7 mouse cellular contexts compared by ENCODE assay signal in genomic region chr9:61946623-61947401, GRCm38 (mm10). TPM values are rescaled to one million over a fixed set of nuclear protein-coding genes. Genes with fewer than 3 reads are reported as not detected.
DNase-seq lines count a peak whose midpoint lies in the region; ATAC-seq lines count a peak whose summit lies in the region.

Kif23 (minus strand) TSS chr9:61946774.

- peak within 1 kb of the TSS; percentile 70 for H3K9ac ChIP-seq in embryonic facial prominence, embryonic 11.5 days (replicated peaks; ENCODE audit: low read length)
- H3K9ac ChIP-seq in limb, embryonic 11.5 days (ENCODE audit: low read length): peak within 1 kb of the TSS; percentile 80
- H3K9ac ChIP-seq in midbrain, embryonic 14.5 days (replicated peaks; ENCODE audit: low read length): peak within 1 kb of the TSS; percentile 49

- peak within 1 kb of the TSS; percentile 64 for H3K4me2 ChIP-seq in embryonic facial prominence, embryonic 11.5 days (ENCODE audit: low read depth, low read length)
- H3K4me2 ChIP-seq in limb, embryonic 11.5 days (ENCODE audit: low read depth, severe bottlenecking): peak within 1 kb of the TSS; percentile 83
- peak within 1 kb of the TSS; percentile 99 for H3K4me2 ChIP-seq in midbrain, embryonic 14.5 days (ENCODE audit: low read length)

- H3K27me3 ChIP-seq in embryonic facial prominence, embryonic 11.5 days (ENCODE audit: control insufficient read depth, insufficient read depth, low read length): no peaks in the 10 kb centered on the region
- H3K27me3 ChIP-seq in limb, embryonic 11.5 days (ENCODE audit: control insufficient read depth, insufficient read depth, low read length): no peaks in the 10 kb centered on the region
- no peaks in the 10 kb centered on the region for H3K27me3 ChIP-seq in midbrain, embryonic 14.5 days (ENCODE audit: control insufficient read depth, insufficient read depth, low read length)

- H3K36me3 ChIP-seq in embryonic facial prominence, embryonic 11.5 days (replicated peaks; ENCODE audit: control insufficient read depth, insufficient read depth, low read depth, low read length): no peaks in the 10 kb centered on the region
- H3K36me3 ChIP-seq in limb, embryonic 11.5 days (ENCODE audit: control insufficient read depth, insufficient read depth, low read length): peaks cover 5% of the 10 kb centered on the region
- H3K36me3 ChIP-seq in midbrain, embryonic 14.5 days (ENCODE audit: control insufficient read depth, insufficient read depth, low read length): no peaks in the 10 kb centered on the region

- no peaks in the 10 kb centered on the region for H3K4me1 ChIP-seq in embryonic facial prominence, embryonic 11.5 days (ENCODE audit: control insufficient read depth, insufficient read depth, low read length)
- 0 out of 2 replicates have a peak, but pooled peaks cover 4% of the 10 kb centered on the region for H3K4me1 ChIP-seq in limb, embryonic 11.5 days (ENCODE audit: control insufficient read depth, insufficient read depth, low read length)
- 0 out of 2 replicates have a peak, but pooled peaks cover 7% of the 10 kb centered on the region for H3K4me1 ChIP-seq in midbrain, embryonic 14.5 days (ENCODE audit: control insufficient read depth, insufficient read depth, low read length)

- no peaks in the 10 kb centered on the region for H3K9me3 ChIP-seq in embryonic facial prominence, embryonic 11.5 days (replicated peaks; ENCODE audit: control insufficient read depth, low read length)
- no peaks in the 10 kb centered on the region for H3K9me3 ChIP-seq in limb, embryonic 11.5 days (ENCODE audit: control insufficient read depth, low read length)
- no peaks in the 10 kb centered on the region for H3K9me3 ChIP-seq in midbrain, embryonic 14.5 days (ENCODE audit: control insufficient read depth, low read length)

- DNase-seq in adrenal gland, postnatal 14 days: peak; percentile 98
- peak; percentile 98 for DNase-seq in embryonic facial prominence, embryonic 11.5 days (ENCODE audit: low spot score)
- DNase-seq in heart, adult 11 months: peak; percentile 100
- DNase-seq in kidney, adult 18-20 months: peak; percentile 97
- peak; percentile 100 for DNase-seq in limb, embryonic 11.5 days (ENCODE audit: low spot score)
- peak; percentile 99 for DNase-seq in midbrain, embryonic 14.5 days
- DNase-seq in spleen, adult 18-20 months: peak; percentile 97 to 99

- peak within 1 kb of the TSS; percentile 72 for H3K27ac ChIP-seq in embryonic facial prominence, embryonic 11.5 days (replicated peaks; ENCODE audit: low read depth, low read length)
- peak within 1 kb of the TSS; percentile 75 for H3K27ac ChIP-seq in limb, embryonic 11.5 days (replicated peaks; ENCODE audit: low read depth, low read length)
- H3K27ac ChIP-seq in midbrain, embryonic 14.5 days (replicated peaks; ENCODE audit: low read depth, low read length): peak within 1 kb of the TSS; percentile 54

- ATAC-seq in embryonic facial prominence, embryonic 11.5 days (replicated peaks; ENCODE audit: insufficient number of reproducible peaks, low FRiP score, low TSS enrichment, low read depth): peak; percentile 93
- peak; percentile 90 for ATAC-seq in limb, embryonic 11.5 days (ENCODE audit: insufficient number of reproducible peaks, low FRiP score, low TSS enrichment, low read depth)
- peak; percentile 91 for ATAC-seq in midbrain, embryonic 14.5 days (ENCODE audit: low FRiP score, low TSS enrichment)

- peak within 1 kb of the TSS; percentile 67 for H3K4me3 ChIP-seq in embryonic facial prominence, embryonic 11.5 days (ENCODE audit: low read depth, low read length)
- H3K4me3 ChIP-seq in limb, embryonic 11.5 days (ENCODE audit: low read depth, low read length): peak within 1 kb of the TSS; percentile 77
- H3K4me3 ChIP-seq in midbrain, embryonic 14.5 days (replicated peaks; ENCODE audit: low read depth, low read length): peak within 1 kb of the TSS; percentile 67

- under 1% methylated on average over 44 of the region's 44 CpGs for WGBS in embryonic facial prominence, embryonic 11.5 days
- WGBS in limb, embryonic 11.5 days: under 1% methylated on average over 44 of the region's 44 CpGs
- WGBS in midbrain, embryonic 14.5 days: under 1% methylated on average over 44 of the region's 44 CpGs

RNA-seq across cellular contexts. Expression of gene Kif23, which starts in this region (rescaled TPM):
- 25.6 and 26.2 TPM in 2 replicates for total RNA-seq in adrenal gland, postnatal 14 days (2021)
- 121 and 127 TPM in 2 replicates for polyA plus RNA-seq in embryonic facial prominence, embryonic 11.5 days (2014; fragmentation: Nextera tagmentation; extraction: Ambion mirVana)
- polyA plus RNA-seq in limb, embryonic 11.5 days (2014; fragmentation: Nextera tagmentation; extraction: Ambion mirVana): 119 and 131 TPM in 2 replicates
- polyA plus RNA-seq in midbrain, embryonic 14.5 days (2014; fragmentation: Nextera tagmentation; extraction: Ambion mirVana): 9.6 and 26.3 TPM in 2 replicates

Comparison
In these comparisons a context has a peak if more than half of its experiments do, and no peak if none do; other contexts are left out.
1. Peak in every context shown above with its lines: DNase-seq, ATAC-seq, H3K4me3 ChIP-seq and H3K27ac ChIP-seq.